Mouse (Mus musculus) stomach, embryonic 15.5 days (tissue): ENCODE measurements around the gene Tldc2. TPM values are rescaled to one million over a fixed set of nuclear protein-coding genes. Genes with fewer than 3 reads are reported as not detected.

Experiments
- ATAC-seq: fragments of 200-750 bp; cut with Nextera tagmentation; 2 replicates; pipeline ENCODE4 v1.8.0; 2017; ENCODE audit warnings: low read depth, moderate number of reproducible peaks, moderate TSS enrichment; ENCODE audit not compliant: insufficient read depth, low FRiP score
- H3K27ac ChIP-seq: fragments of 300-500 bp; sonication (generic); 2 replicates; pipeline ENCODE4 v1.5.1; 2015; ENCODE audit warnings: mild to moderate bottlenecking, inconsistent platforms
- H3K27me3 ChIP-seq: fragments of 300-500 bp; sonication (generic); replicated peaks from 2 replicates; pipeline ENCODE4 v1.6.1; 2015; ENCODE audit warnings: inconsistent platforms
- H3K36me3 ChIP-seq: fragments of 300-500 bp; sonication (generic); 2 replicates; pipeline ENCODE4 v1.6.1; 2015; ENCODE audit warnings: inconsistent platforms
- H3K4me1 ChIP-seq: fragments of 300-500 bp; sonication (generic); 2 replicates; pipeline ENCODE4 v1.6.1; 2015; ENCODE audit warnings: inconsistent platforms
- H3K4me2 ChIP-seq: fragments of 300-500 bp; sonication (generic); 2 replicates; pipeline ENCODE4 v1.6.1; 2015; ENCODE audit warnings: mild to moderate bottlenecking, inconsistent platforms
- H3K4me3 ChIP-seq: fragments of 300-500 bp; sonication (generic); replicated peaks from 2 replicates; pipeline ENCODE4 v1.5.1; 2015; ENCODE audit warnings: inconsistent platforms
- H3K9ac ChIP-seq: fragments of 300-500 bp; sonication (generic); 2 replicates; pipeline ENCODE4 v1.6.1; 2015; ENCODE audit warnings: inconsistent platforms
- H3K9me3 ChIP-seq: fragments of 300-500 bp; sonication (generic); 2 replicates; pipeline ENCODE4 v1.6.1; 2016; ENCODE audit warnings: inconsistent platforms
- whole genome bisulfite sequencing: fragments of 180-500 bp; shearing (Covaris S2); methylation state at CpG from one replicate; pipeline ENCODE4 v1.1.7; 2015; 5-methylcytosine and 5-hydroxymethylcytosine counted together
- polyA plus RNA-seq: library from polyadenylated mRNA; unstranded; fragments of >200 nt; fragmentation: Nextera tagmentation; extraction: Ambion mirVana; gene quantifications from 2 replicates; pipeline ENCODE4 v1.2.1, GENCODE M21; 2015

Tldc2 gene
- polyA plus RNA-seq: not detected in 2 replicates

- no peak within 1 kb of the TSS for H3K4me3 ChIP-seq
- no peak for ATAC-seq
- 84% methylated on average over 8 of the region's 8 CpGs for WGBS
- H3K27me3 ChIP-seq: no peaks in the 10 kb centered on the region
- H3K36me3 ChIP-seq: no peaks in the 10 kb centered on the region
- no peak within 1 kb of the TSS for H3K4me2 ChIP-seq
- H3K9me3 ChIP-seq: no peaks in the 10 kb centered on the region
- peaks cover 2% of the 10 kb centered on the region; the same call in 1 of the 2 replicates for H3K4me1 ChIP-seq
- no peak within 1 kb of the TSS for H3K27ac ChIP-seq
- no peak within 1 kb of the TSS for H3K9ac ChIP-seq
Observed at GRCm38 (mm10) chr2:157086796-157087195, at the start of gene Tldc2. Gene Tldc2, plus strand, starts transcription at chr2:157087055.

GRCm38 (mm10) chr2:157037303-157037702 lies 49.6 kb upstream of the Tldc2 start:
- 91% methylated on average over 9 of the region's 9 CpGs for WGBS
- Histone ChIP-seq H3K4me3 (no peak overlapping the region), H3K4me2 (no peak overlapping the region), H3K36me3 (peaks cover 45% of the 10 kb centered on the region), H3K27ac (no peak overlapping the region), H3K4me1 (no peaks in the 10 kb centered on the region), H3K9me3 (no peaks in the 10 kb centered on the region), H3K27me3 (no peaks in the 10 kb centered on the region), H3K9ac (no peak overlapping the region)
- ATAC-seq: no peak

GRCm38 (mm10) chr2:157039900-157040648 lies 46.8 kb upstream of the Tldc2 start:
- WGBS: 81% methylated on average over 50 of the region's 50 CpGs
- Histone ChIP-seq H3K9me3 (no peaks in the 10 kb centered on the region), H3K4me1 (no peaks in the 10 kb centered on the region), H3K4me2 (no peak overlapping the region), H3K27me3 (no peaks in the 10 kb centered on the region), H3K36me3 (peaks cover 29% of the 10 kb centered on the region), H3K4me3 (no peak overlapping the region), H3K9ac (no peak overlapping the region), H3K27ac (no peak overlapping the region)
- peak; percentile 45 for ATAC-seq

- Histone ChIP-seq H3K9ac (no peak overlapping the region), H3K4me2 (no peak overlapping the region), H3K4me3 (no peak overlapping the region), H3K27me3 (no peaks in the 10 kb centered on the region), H3K9me3 (no peaks in the 10 kb centered on the region), H3K27ac (no peak overlapping the region), H3K36me3 (peaks cover 32% of the 10 kb centered on the region), H3K4me1 (no peaks in the 10 kb centered on the region)
- ATAC-seq: no peak
- 81% methylated on average over 17 of the region's 17 CpGs for WGBS
Observed at GRCm38 (mm10) chr2:157040649-157041046, 46.2 kb upstream of the Tldc2 start.

- Histone ChIP-seq H3K4me3 (no peak overlapping the region), H3K9ac (no peak overlapping the region), H3K4me1 (no peaks in the 10 kb centered on the region), H3K27ac (no peak overlapping the region), H3K36me3 (peaks cover 38% of the 10 kb centered on the region), H3K9me3 (no peaks in the 10 kb centered on the region), H3K27me3 (no peaks in the 10 kb centered on the region), H3K4me2 (no peak overlapping the region)
- ATAC-seq: no peak
- 83% methylated on average over 7 of the region's 7 CpGs for WGBS
Observed at GRCm38 (mm10) chr2:157041421-157041820, 45.4 kb upstream of the Tldc2 start.

- H3K27me3 ChIP-seq: no peaks in the 10 kb centered on the region
- no peak for ATAC-seq
- H3K36me3 ChIP-seq: peaks cover 42% of the 10 kb centered on the region
- H3K27ac ChIP-seq: no peak overlapping the region
- H3K4me3 ChIP-seq: no peak overlapping the region
- H3K4me2 ChIP-seq: no peak overlapping the region
- H3K4me1 ChIP-seq: no peaks in the 10 kb centered on the region
- no peak overlapping the region for H3K9ac ChIP-seq
- 91% methylated on average over 8 of the region's 8 CpGs for WGBS
- H3K9me3 ChIP-seq: no peaks in the 10 kb centered on the region
Observed at GRCm38 (mm10) chr2:157043556-157043955, 43.3 kb upstream of the Tldc2 start.

GRCm38 (mm10) chr2:157043987-157044386 lies 42.9 kb upstream of the Tldc2 start:
- no peak overlapping the region for H3K9ac ChIP-seq
- no peak overlapping the region for H3K27ac ChIP-seq
- no peaks in the 10 kb centered on the region for H3K27me3 ChIP-seq
- no peak overlapping the region for H3K4me2 ChIP-seq
- no peaks in the 10 kb centered on the region for H3K4me1 ChIP-seq
- peaks cover 42% of the 10 kb centered on the region for H3K36me3 ChIP-seq
- no peak overlapping the region for H3K4me3 ChIP-seq
- no peaks in the 10 kb centered on the region for H3K9me3 ChIP-seq
- no peak for ATAC-seq

- Histone ChIP-seq H3K4me2 (no peak overlapping the region), H3K27ac (no peak overlapping the region), H3K9ac (no peak overlapping the region), H3K4me1 (no peaks in the 10 kb centered on the region), H3K4me3 (no peak overlapping the region), H3K36me3 (peaks cover 25% of the 10 kb centered on the region), H3K27me3 (no peaks in the 10 kb centered on the region), H3K9me3 (no peaks in the 10 kb centered on the region)
- 94% methylated on average over 2 of the region's 2 CpGs for WGBS
- no peak for ATAC-seq
Observed at GRCm38 (mm10) chr2:157045932-157046331, 40.9 kb upstream of the Tldc2 start.

- 89% methylated on average over 5 of the region's 5 CpGs for WGBS
- H3K4me2 ChIP-seq: no peak overlapping the region
- no peaks in the 10 kb centered on the region for H3K4me1 ChIP-seq
- peaks cover 18% of the 10 kb centered on the region for H3K36me3 ChIP-seq
- H3K27ac ChIP-seq: no peak overlapping the region
- ATAC-seq: no peak
- no peaks in the 10 kb centered on the region for H3K27me3 ChIP-seq
- H3K4me3 ChIP-seq: no peak overlapping the region
- no peaks in the 10 kb centered on the region for H3K9me3 ChIP-seq
- H3K9ac ChIP-seq: no peak overlapping the region
Observed at GRCm38 (mm10) chr2:157046956-157047355, 39.9 kb upstream of the Tldc2 start.

- H3K9me3 ChIP-seq: no peaks in the 10 kb centered on the region
- peaks cover 32% of the 10 kb centered on the region for H3K36me3 ChIP-seq
- H3K4me2 ChIP-seq: no peak overlapping the region
- ATAC-seq: no peak
- no peaks in the 10 kb centered on the region for H3K4me1 ChIP-seq
- H3K9ac ChIP-seq: no peak overlapping the region
- 85% methylated on average over 13 of the region's 13 CpGs for WGBS
- H3K27ac ChIP-seq: no peak overlapping the region
- H3K4me3 ChIP-seq: no peak overlapping the region
- H3K27me3 ChIP-seq: no peaks in the 10 kb centered on the region
Observed at GRCm38 (mm10) chr2:157048395-157049181, 38.3 kb upstream of the Tldc2 start.

GRCm38 (mm10) chr2:157049831-157050243 lies 37.0 kb upstream of the Tldc2 start:
- ATAC-seq: no peak
- Histone ChIP-seq H3K4me1 (no peaks in the 10 kb centered on the region), H3K9me3 (no peaks in the 10 kb centered on the region), H3K9ac (no peak overlapping the region), H3K4me2 (no peak overlapping the region), H3K27ac (no peak overlapping the region), H3K36me3 (peaks cover 36% of the 10 kb centered on the region), H3K4me3 (no peak overlapping the region), H3K27me3 (no peaks in the 10 kb centered on the region)
- 74% methylated on average over 8 of the region's 8 CpGs for WGBS

GRCm38 (mm10) chr2:157052448-157052847 lies 34.4 kb upstream of the Tldc2 start:
- ATAC-seq: no peak
- Histone ChIP-seq H3K9ac (no peak overlapping the region), H3K4me1 (no peaks in the 10 kb centered on the region), H3K27ac (no peak overlapping the region), H3K9me3 (no peaks in the 10 kb centered on the region), H3K4me3 (no peak overlapping the region), H3K27me3 (no peaks in the 10 kb centered on the region), H3K36me3 (peaks cover 22% of the 10 kb centered on the region), H3K4me2 (no peak overlapping the region)
- WGBS: 80% methylated on average over 8 of the region's 8 CpGs
